Mouse (Mus musculus) layer of hippocampus, adult 9-10 months (tissue): ENCODE measurements around the gene Gpn1.
"Not testable (repeated sequence)": the region's sequence is repeated elsewhere in the genome, so short reads cannot be mapped to it uniquely, and the experiment has no call there.

ENCODE experiments used
- DNase-seq: peaks from one replicate; pipeline ENCODE4 v3.0.0; 2022; ENCODE audit warnings: low spot score

Gene Gpn1

DNA sequence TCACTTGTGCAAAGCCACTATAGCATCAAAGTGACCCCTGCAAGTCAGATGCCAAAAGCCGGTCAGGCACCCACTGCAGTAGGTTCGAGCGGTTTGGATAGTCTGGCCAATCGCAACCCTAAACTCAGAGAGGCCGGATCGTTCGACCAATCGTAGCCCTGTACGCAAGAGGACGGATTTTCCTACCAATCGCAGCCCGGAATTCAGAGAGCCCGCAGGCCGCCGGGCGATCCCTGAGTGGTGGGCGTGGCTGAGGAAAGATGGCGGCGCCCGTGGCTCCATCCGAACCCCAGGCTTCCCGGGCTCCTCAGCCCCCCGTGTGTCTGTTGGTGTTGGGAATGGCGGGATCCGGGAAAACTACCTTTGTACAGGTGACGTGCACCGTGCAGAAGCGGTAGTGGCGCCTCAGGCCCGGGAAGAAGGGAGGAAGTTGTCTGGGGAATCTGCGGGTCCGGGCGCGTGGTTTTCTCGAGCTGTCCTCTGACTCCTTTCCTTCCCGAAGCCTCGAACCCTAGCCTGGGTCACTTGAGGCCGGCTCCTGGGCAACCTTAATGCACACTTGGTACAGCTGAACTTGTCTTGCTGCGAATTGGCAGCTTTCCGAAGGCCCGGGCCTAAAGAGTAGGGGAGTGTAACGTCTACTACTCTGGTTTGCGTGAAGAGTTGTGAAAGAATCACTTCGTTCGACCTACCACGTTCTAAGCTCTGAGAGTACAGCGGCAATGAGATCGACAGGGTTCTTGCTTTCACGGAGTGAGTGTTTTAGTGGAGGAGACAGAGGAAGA lies at the start of gene Gpn1:
Gene Gpn1, plus strand, starts transcription at position 229 of the 785 bp plus-strand sequence.
- peak; percentile 83 for DNase-seq

DNA sequence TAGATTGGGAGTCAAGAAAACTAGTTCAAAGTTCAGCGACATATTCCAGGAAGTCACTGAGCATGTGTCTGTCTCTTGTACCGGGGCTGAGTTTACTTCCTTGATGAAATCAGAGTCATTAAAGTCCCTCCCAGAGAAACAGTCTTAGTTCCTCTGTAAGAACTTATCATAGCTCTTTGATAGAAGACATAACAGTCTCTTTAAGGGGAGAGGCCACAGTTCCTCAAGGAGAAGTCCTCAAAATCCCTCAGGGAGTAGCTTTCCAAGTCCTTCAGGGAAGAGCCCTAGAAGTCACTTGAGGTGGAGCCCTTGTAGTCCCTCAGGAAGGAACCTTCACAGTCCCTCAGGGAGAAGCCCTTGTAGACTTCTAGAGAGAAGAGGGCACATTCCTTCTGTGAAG lies 43.2 kb upstream of the Gpn1 start:
- DNase-seq = no peak

DNA sequence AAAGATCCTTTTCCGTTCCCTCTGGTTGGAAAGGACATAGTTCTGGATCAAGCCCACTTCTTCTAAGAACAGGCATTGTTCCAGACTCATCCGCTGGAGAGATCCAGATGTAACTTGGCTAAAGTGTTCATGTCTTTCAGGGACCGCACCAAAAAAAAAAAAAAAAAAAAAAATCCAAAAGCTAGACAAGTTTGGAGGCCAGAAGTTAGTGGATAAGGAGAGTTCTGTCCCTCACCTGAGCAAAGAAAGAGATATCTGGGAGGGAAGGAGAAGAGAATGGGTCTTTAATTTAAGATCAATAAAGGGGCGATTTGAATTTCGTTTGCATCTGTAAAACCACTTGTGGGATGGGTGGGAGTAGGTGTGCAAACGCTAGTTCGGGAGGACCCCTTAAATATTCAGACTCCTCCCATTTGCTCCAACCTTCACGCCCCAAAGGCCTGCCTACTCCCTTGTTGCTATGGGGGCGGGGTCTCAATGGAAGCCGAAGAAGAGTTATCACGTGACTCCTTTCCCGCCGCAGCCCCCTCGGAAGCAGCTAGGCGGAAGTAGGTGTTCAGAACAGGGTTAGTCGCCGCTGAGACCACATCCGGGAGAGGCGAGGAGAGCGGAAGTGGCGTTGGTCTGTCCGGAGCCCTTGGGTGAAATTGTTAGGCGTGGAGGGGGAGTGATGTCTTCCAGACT lies 42.5 kb upstream of the Gpn1 start, which contains the start of gene Zfp512:
Gene Zfp512, plus strand, starts transcription at position 554 of the 684 bp plus-strand sequence.
- peak; percentile 83 for DNase-seq

DNA sequence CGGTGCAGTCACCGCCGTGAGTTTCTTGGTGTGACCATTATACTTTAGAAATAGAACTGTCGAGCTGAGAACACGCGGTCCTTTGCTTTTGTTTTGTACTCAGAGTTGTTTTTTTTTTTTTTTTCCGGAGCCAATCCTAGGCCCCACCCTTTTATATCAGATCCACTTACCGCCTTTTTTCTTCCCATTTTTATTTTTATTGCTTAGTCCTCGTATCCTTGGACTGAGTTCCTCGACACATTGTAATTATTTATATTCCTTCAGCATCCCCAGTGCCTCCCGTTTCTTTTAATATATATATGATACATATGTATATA lies 42.0 kb upstream of the Gpn1 start:
- DNase-seq = no peak

DNA sequence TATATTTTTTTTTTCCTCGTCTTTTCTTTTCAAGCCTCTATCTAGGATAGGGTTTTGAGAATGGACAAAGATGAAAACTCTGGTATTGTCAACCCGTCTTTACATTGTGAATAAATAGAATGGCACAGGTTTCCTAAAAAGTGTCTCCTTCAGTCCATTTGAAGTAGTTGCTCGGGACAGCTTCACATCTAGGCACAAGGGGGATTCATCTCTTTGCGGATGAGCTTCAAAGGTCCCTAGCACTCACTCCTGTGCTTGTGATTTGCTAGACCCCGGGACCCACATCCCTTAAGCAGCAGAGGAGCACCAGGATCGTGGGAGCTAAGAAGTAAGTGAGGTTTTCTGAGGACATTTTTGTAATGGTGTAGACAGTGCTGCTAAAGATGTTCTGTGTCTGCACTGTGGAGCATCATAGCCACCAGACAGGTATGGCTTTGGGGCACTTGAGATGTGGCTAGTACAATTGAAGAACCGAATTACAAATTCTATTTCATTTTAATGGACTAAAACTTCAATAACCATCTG lies 41.6 kb upstream of the Gpn1 start:
- DNase-seq = no peak

DNA sequence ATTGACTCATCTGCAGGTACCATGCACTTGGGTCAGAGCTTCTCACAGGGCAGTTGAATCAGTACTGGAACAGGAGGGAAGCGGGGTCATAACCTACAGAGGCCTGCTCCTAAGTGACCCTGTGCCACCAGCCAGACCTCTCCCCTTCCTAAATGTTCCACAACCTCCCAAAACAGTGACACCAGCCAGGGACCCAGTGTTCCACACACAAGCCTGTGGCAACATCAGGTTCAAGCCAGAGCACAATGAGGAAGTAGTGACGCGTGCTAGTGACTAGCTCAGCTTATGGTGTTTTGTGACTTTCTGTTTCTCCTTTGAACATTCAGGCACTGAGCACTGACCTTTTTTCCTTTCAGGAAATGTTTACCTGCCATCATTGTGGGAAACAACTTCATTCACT lies 26.7 kb upstream of the Gpn1 start:
- DNase-seq = no peak

DNA sequence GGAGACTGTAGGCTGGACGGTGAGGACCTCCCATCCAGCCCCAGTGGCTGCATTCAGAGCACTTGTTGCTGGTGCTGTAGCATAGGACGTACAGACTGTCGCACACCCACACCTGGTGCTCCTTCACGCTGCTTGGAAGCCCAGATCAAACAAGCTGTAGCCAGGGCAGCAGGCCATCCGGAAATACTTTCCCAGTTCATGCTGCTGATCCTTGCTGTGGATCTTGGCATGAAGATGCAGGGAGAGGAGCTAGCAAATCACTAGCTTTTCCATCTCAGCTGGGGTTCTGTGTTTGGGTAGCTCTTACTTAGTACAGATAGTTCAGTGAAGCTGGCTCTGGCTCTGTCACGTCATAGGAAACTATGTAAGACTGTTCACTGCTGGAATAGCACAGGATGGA lies 24.8 kb upstream of the Gpn1 start:
- DNase-seq = no peak

DNA sequence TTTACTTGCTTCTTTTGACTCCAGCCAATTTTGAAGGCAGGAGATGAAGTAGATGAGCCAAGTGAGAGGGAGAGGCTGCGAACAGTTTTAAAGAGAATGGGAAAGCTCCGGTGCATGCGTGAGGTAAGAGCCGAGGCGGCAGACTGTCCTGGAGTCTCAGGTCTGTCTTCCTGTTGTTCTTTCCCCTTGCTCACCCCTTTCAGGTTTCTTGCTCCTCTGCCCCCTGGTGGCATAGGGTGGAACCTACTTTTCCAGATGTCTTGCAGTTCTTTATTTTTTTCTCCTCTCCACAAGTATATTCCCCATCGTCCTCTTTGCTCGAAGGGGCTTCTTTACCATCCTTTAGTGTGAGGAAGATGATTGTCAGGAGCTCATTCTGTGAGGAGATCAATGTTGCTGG lies 24.2 kb upstream of the Gpn1 start:
- no peak for DNase-seq

DNA sequence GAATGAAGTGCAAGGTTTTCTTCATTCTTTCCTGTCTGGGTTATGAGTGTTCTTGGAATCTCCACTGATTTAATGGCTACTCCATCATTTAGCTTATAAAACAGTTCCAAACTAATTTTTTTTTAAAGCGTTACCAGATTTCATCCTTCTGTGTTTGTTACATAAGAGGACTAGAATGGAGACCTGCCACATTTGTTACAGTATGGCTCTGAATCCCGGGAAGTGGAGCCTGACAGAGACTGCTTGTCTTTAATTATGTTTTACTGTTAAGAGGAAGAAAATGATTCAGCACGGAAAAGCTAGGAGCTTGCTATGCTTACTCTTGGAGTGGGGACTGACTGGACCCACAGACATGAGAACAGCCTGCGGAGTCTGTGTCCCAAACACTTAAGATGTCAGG lies 14.0 kb upstream of the Gpn1 start:
- DNase-seq = peak; percentile 24

DNA sequence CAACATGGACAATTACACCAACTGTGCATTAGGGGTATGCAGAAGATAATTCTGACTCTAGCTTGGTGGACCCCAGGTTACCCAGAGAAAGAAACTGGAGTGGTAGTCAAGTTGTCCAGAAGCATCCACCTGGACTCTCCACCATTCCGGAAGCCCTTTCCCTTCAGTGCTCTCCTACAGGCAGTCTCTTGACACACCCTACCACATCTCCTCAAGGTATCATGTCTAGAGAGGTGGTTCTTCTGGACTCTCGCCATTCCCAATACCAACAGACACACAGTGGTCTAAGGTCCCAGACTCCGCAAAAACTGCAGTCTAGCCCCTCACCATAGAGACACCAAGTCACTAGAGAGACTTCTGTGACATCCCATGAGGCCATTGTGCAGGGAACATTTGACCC lies 9.1 kb upstream of the Gpn1 start, which contains the start of gene 4930548H24Rik:
Gene 4930548H24Rik, plus strand, starts transcription at position 301 of the 400 bp plus-strand sequence.
- DNase-seq = no peak

DNA sequence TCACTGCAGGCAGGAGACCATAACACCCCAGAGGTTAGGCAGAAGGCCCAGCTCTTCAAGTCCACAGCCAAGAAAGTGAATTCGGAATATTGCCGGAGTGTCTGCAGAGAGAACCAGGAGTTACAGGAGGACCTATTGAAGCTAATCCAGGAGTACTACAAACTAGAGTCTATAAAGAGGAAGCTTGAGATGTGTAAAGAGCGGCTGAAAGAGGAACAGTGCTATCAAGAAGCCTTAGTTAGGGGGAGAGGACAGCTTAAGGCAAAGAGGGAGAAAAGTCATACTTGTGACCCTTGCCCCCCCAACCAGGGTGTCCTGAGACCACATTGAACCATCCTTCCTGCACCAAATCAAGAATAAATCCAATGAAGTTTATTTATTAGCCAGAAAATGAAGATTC lies 6.7 kb upstream of the Gpn1 start:
- no peak for DNase-seq

DNA sequence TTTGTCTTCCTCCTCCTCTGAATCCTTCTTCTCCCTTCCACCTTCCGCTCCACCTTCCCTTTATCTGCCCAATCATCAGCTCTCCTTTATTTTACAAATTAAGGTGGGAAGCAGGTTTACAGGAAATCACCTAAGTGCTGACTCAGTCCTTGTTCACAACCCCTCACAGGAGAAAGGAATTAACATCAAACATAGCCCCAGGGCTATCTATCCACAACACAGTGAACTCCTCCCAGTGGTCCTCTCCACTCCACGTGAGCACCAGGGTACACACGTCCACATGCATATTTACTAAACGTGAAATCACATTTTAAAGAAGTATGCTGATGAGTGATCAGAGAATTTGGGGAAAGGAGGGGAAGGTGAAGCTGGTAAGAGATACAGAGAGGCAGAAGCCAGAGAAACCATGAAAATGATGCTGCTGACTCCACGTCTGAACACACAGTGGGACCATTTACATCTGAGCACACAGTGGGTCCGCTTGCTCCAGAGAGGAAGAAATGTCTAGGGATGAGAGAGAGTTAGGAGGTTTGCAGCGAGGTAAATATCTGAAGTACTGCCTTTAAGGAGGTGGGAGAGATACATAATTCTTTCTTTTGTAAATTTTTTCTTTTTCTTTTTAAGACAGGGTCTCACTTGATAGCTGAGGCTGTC lies 5.3 kb upstream of the Gpn1 start:
- DNase-seq = no peak

DNA sequence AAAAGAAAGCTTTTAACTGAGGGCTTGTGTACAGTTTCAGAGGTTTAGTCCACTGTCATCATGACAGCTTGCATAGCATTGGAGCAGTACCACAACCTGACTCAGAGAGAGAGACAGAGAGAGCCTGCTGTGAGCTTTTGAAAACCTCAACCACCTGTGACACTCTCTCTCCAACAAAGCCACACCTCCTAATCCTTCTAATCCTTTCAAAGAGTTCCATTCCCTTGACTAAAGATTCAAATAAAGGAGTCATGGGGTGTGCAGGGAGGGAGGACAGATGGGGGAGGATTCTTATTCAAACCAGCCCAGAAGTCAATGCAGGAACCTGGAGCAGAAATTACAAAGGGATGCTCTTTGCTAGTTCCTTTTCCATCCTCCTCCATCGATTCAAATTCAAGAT lies 2.5 kb upstream of the Gpn1 start:
- no peak for DNase-seq

DNA sequence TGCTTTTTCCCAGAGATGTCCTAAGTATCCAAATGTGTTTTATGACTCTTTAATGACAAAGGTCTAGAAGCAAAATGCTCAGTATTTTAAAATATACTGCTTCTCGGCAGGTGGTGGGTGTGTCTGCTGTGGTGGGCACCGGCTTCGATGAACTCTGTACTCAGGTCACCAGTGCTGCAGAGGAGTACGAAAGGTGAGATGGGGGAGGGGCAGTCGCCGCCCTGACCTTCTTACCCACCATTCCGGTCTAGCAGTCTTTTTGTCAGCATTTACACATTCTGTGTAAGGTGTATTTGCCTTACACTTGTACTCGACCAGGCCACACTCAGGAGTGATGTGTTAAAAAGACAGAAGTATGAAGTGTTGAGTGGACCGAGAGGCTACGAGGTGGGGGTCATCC lies 10.3 kb downstream of the Gpn1 start:
- no peak for DNase-seq

DNA sequence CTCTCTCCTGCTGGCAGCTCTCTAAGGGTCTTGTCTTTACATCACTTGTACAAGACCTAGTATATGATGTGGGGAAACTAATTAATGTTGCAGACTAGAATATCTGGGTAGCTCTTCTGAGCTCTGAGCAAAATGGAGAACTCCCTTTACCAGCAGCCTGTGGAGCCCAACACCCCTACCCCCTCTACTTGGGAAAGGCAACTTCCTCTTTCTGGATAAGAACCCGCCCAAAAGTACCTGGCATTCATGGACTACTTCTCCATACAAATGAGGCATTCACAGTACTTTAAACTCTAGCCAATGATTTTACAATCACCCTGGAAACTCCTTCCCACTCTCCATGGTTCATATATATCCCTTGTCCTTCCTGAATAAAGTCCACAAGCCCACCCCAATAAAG lies 17.9 kb downstream of the Gpn1 start:
- DNase-seq = no peak

DNA sequence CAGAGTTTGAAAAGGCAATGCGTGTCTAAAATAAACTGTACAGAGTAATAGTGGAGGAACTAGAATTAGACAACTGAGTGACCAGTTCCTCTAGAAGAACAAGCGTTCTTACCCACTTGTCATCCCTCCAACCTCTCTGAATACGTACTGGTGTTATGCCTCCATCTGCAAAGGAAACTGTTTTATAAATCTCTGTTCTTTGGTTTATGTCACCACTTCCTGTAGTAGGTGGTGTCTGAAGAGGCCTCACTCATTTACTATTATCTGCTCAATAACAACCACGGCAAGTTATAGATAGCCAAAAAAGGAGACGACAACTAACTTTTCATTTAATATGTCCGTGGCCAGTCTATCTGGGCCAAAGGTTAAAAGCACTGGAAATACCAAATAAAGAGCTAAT lies 26.0 kb downstream of the Gpn1 start:
- no peak for DNase-seq

DNA sequence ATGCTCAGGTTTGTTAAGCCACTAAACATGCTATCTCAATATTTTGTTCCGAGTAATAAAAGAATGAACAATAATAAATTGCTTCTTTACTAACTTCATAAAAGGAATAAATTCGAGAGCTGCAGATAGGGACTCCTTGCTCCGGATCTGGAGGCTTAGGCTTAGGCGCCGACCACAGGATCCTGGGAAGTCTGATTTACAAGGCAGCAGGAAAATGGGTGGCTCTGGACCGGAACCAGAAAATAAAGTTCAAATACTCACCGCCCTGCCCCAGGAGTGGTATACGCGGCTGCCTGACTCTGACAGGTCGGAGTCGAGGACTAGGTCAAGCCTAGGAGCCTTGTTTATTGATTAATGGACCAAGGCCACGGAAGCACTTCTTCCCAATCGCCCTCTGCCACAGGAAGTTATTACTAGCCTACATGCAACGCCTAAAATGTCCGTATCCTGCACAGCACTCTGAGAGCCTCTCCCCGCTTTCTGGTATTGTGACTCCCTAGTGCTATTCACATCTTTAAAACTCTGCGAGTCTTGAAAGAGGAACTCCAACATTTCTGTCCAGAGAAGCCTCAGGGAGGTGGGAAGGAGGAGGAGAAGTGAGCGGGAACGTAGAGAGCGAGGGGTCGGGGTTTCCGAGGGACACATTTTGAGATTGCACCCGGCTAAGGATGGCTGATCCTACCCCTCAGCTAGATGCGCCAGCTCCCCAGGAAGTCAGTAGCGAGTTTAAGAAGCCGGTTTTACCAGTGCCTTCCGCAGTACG lies 32.0 kb downstream of the Gpn1 start, which contains the start of gene Slc4a1ap:
Gene Slc4a1ap, plus strand, starts transcription at position 642 of the 763 bp plus-strand sequence.
- peak; percentile 81 for DNase-seq

DNA sequence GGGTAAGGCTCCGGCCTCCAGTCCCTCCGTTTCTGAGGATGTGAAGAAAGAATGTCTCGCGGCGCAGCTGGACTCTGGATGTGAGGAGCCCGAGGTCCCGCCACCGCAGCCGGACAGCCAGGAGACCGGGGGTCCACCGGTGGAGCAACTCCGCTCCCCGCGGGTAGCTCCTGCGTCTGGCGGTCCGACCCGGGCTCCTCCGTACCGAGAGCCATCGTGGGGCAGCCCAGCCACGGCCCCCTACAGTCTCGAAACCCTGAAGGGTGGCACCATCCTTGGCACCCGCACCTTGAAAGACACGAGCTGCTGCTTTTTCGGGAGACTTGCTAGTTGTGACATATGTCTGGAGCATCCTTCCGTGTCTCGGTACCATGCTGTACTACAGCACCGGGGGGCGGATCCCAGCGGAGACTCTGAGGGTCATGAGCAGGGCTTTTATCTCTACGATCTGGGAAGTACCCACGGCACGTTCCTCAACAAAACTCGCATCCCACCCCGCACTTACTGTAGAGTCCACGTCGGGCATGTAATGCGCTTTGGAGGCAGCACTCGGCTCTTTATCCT lies 32.7 kb downstream of the Gpn1 start:
- DNase-seq = no peak

DNA sequence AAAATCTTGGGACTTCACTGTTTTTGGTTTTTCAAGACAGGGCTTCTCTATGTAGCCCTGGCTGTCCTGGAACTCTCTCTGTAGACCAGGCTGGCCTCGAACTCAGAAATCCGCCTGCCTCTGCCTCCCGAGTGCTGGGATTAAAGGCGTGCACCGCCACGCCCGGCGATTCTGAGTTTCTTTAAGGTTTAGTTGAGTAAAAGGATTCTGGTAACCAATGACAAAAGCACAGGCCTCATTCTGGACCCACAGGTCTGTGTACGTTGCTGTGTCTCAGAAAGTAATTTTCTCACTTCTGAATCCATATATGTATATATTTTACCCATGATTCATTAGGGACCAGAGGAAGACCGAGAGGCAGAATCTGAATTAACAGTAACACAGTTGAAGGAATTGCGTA lies 33.2 kb downstream of the Gpn1 start, which contains the start of gene Supt7l:
Gene Supt7l, minus strand, starts transcription at position 101 of the 400 bp plus-strand sequence.
- not testable (repeated sequence) for DNase-seq

DNA sequence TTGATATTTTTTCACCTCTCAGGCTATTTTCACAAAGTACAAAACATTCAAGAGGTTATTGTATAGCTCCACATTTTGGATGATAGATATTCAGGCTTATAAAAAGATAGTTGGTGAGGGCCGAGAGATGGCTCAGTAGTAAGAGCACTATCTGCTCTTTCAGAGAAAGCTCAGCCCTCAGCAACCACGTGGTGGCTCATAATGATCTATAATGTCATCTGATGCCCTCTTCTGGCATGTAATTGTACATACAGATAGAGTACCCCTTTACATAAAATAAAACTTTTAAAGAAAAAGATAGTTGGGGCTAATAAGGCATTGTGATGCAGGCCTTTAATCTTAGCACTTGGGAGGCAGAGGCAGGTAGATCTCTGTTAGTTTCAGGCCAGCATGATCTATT lies 34.0 kb downstream of the Gpn1 start:
- DNase-seq = no peak

DNA sequence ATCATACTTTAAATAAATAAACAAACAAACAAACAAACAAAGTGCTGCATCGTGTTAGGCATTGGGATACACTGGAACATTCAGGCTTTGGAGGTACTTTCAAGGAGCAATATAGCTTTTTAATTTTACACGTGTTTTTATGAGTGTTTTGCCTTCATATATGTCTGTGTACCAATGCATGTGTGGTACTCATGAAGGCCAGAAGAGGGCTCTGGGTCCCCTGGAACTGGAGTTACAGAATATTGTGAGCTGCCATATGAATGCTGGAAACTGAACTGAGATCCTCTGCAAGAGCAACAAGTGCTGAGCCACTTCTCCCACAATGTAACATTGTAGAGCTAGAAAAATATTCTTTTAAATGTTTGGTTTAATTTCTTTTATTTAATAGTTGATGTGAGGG lies 40.7 kb downstream of the Gpn1 start:
- DNase-seq = no peak

DNA sequence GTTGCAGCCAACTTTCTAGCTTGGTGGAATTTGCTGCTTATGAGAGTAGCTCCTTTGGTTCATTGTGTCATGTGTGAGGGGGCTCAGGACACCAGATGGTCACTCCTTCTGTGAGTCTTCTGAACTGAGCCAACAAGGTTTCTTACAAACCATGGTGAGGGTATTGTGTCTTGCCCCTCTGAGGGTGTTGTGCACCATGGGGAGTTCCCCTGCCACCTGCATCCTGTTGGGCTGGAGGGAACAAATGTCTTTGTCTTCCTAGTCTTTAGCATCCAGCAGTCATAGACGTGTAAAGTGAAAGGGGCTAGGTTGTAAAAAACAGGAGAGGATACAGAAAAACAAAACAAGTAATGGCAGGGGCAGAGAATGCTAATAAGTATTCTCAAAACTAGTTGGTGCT lies 64.9 kb downstream of the Gpn1 start:
- DNase-seq = no peak
